Mouse (Mus musculus) stomach, postnatal 0 days (tissue): ENCODE measurements around the gene Mtmr3.

Experiments used
- CTCF ChIP-seq: IDR thresholded peaks from 2 replicates; pipeline ENCODE4 v1.5.1; 2016; ENCODE audit warnings: antibody characterized with exemption, low read depth, mild to moderate bottlenecking, moderate library complexity
- EP300 ChIP-seq: optimal IDR thresholded peaks from 2 replicates; pipeline ENCODE3; 2016; ENCODE audit warnings: antibody characterized with exemption

DNA sequence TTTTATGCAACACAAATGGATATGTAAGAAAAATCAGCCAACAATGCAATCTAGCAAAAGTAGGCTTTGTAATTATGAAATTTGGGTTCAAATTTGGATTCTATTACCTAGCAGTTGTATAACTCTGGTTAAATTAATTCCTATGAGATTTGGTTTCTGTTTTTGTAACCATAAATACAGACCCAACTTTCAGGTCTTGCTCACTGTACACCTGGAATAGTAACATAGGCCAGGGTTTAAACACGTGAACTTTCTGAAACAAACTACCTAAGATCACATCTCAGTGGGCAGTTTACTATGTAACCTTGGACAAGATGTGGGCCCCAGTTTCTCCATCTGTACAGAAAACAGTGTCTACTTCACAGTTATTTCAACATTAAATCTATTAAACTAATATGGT, 157.3 kb downstream of the Mtmr3 start:
- TF ChIP-seq EP300 (no peak), CTCF (no peak)
